Mouse (Mus musculus): ENCODE measurements around the gene Hdac1.

Gene Hdac1

DNA sequence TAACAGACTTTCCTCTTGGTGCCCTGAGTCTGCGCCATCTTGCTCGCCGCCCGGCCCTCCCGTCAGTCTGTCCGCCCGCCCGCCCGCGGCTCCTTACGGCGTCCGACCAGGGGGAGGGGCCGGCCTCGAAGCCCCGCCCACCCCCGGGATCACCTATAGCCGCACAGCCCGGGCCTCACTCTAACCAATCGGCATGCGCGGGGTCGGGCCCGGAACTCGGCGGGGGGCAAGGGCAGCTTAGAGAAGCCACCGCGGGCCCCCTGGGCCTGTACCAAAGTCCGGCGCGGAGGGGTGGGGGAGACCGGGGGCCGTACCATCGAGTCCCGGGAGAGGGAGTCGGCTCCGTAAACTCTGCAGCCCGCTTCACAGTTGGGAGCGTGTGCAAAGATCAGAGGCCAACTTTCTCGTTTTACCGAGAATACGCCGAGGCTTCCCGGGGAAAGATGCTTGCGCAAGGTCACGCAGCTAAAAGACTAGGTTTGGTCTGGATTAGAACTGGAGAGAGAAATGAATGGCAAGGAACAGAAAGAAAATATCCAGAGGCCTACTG lies at the start of gene Hdac1:
Gene Hdac1 (minus strand): TSS at position 122 of the 550 bp plus-strand sequence.
- DNase-seq (ENCODE audit: low spot score), result peak; percentile 98

- DNase-seq (ENCODE audit: low spot score), result no peak
Observed at GRCm38 (mm10) chr4:129588865-129589264, 46.4 kb upstream of the Hdac1 start.

DNA sequence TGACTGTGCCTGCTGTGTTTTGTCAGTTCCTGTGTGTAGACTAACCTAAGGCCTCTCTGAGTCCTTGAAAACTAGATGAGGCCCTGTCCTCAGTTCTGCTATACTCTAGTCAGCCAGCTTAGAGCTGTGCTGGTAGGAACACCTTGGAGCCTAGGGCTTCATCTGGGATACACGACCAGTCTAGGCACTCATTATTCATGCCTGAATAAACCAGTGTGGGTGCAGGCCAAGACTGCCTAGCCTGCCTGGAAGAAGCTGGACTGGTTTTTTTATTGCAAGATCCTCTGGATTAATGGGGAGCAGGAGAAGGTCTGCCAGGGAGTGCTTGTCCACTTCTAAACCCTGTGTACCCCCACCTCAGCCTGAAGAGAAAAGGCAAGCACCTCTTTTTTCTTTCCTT lies 44.4 kb upstream of the Hdac1 start:
- no peak for DNase-seq (ENCODE audit: low spot score)

GRCm38 (mm10) chr4:129585773-129586172 lies 43.3 kb upstream of the Hdac1 start:
- DNase-seq (ENCODE audit: low spot score), result no peak

- peak; percentile 64 for DNase-seq (ENCODE audit: low spot score)
Observed at GRCm38 (mm10) chr4:129584884-129585608, 42.5 kb upstream of the Hdac1 start.

DNA sequence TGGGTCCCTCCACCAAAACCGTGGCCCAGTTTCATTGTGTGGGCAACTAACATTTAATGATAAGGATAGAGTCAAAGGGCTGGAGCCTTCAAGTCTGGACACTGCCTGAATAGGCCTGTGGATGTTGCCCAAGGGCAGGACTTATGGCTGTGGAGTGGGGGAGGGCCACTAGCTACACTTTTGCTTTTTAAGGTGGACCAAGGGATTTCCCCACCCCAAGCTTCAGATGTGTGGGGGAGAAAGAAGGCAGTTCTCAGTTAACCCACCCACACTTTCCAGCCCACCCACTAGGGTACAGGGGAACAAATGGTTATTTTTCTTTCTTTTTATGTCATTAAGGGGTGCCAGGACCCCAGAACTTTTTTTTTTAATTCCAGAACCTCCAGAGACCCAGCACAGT lies 41.9 kb upstream of the Hdac1 start:
- DNase-seq (ENCODE audit: low spot score), result no peak

GRCm38 (mm10) chr4:129582251-129582650 lies 39.7 kb upstream of the Hdac1 start:
- DNase-seq (ENCODE audit: low spot score), result no peak

GRCm38 (mm10) chr4:129580347-129580746 lies 37.8 kb upstream of the Hdac1 start:
- DNase-seq (ENCODE audit: low spot score), result no peak

- DNase-seq (ENCODE audit: low spot score), result no peak
Observed at GRCm38 (mm10) chr4:129578466-129578865, 36.0 kb upstream of the Hdac1 start, which contains the start of gene Fam167b. Fam167b (minus strand) TSS chr4:129578549.

GRCm38 (mm10) chr4:129577688-129578087 lies 35.2 kb upstream of the Hdac1 start:
- DNase-seq (ENCODE audit: low spot score), result no peak

DNA sequence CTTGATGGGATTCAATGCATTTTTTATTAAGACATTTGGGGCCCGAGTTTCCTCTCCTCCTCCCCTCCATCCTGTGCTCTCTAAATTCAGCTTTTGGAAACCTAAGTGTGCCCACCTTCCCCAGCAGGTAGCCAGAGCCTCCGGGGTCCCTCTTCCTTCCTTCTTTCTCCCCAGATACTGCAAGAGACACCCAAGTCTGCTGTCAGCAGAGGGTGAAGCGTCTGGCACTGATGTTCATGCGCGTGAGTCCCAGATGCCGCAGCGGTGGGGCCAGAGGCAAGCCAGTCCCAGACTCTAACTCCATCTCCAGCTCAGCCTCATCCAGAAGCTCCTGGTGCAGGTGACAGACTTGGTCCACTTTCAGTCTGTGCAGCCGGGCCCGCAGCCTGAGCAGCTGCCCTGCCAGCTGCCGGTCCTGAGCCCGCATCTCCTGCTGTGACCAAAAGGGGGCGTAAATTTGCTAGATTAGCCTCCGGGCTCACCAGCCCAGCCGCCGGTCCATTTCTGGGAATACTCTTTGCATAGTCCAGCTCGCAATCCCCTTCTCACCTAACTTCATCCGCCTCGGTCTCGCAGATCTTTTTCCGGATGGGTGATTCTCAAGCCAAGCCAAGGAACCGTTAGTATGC lies 34.5 kb upstream of the Hdac1 start:
- peak; percentile 37 for DNase-seq (ENCODE audit: low spot score)

DNA sequence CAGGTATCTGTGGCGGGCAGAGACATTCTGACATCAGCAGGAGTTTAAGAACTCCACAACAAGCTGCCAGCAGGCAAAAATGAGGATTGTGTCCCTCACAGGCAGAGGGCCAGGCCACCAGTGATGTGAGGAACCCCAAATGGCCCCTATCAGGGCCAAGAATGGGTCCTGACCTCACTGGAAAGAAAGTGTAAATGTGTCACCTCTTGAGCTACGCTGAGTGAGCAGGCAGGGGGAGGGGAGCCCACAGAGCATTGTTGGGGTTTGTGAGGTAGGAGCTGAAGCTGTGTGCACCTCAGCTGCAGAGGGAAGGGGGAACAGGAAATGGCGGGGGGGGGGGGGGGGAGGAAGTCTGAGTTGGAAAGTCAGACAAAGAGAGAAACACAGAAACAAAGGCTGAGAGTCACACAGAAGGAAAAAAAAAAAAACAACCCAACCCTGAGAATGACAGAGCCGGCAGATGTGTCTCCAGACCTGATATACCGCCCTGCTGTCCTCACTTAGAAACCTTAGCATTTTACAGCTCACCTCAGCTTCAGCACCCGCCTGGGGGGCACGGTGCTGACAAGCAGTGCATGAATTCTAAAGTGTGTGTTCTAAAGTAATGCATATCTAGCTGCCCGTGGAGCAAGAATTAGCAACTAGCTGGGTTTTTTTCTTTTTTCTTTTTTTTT lies 32.8 kb upstream of the Hdac1 start:
- DNase-seq (ENCODE audit: low spot score), result no peak

DNA sequence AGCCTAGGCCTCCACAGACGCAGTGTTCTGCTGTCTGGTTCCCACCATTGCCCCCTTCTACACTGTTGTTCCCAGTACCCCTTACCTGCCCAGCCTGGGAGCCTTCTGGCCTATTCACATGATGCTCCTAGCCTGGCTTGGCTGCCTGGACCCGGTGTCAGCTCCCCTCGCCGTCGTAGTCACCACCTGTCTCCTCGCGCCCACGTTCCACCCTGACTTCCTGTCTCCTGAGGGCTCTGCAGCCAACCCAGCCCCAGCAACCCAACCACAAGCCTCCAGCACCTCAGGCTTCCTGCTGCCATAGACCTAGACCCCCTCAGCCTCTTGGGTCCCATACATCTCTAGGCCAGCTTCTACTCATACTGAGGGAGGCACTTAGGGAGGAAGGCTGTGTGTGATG lies 30.9 kb upstream of the Hdac1 start, which contains the start of gene Lck:
Gene Lck (minus strand): TSS at position 212 of the 400 bp plus-strand sequence.
- DNase-seq (ENCODE audit: low spot score), result no peak

GRCm38 (mm10) chr4:129573093-129573370 lies 30.5 kb upstream of the Hdac1 start:
- no peak for DNase-seq (ENCODE audit: low spot score)

GRCm38 (mm10) chr4:129572236-129573092 lies 30.0 kb upstream of the Hdac1 start:
- no peak for DNase-seq (ENCODE audit: low spot score)

- DNase-seq (ENCODE audit: low spot score), result no peak
Observed at GRCm38 (mm10) chr4:129571551-129572084, 29.1 kb upstream of the Hdac1 start.

GRCm38 (mm10) chr4:129570028-129570427 lies 27.5 kb upstream of the Hdac1 start:
- DNase-seq (ENCODE audit: low spot score), result no peak

GRCm38 (mm10) chr4:129568366-129568765 lies 25.9 kb upstream of the Hdac1 start:
- DNase-seq (ENCODE audit: low spot score), result no peak

- DNase-seq (ENCODE audit: low spot score), result no peak
Observed at GRCm38 (mm10) chr4:129565139-129565538, 22.6 kb upstream of the Hdac1 start.

DNA sequence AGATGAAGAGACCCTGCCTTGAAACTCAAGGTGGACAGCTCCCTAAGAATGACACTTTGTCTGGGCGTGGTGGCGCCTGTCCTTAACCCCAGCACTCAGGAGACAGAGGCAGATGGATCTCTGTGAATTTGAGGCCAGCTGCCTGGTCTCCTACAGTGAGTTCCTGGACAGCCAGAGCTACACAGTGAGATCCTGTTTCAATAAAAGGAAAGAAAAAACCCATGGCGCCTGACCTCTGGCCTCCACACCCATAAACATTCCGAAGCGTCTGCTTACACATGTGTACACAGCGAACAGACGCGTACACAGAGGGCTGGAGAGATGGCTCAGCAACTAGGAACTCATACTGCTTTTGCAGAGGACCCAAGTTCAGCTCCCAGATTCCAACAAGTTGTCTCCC lies 21.2 kb upstream of the Hdac1 start:
- DNase-seq (ENCODE audit: low spot score), result no peak

GRCm38 (mm10) chr4:129561184-129561583 lies 18.7 kb upstream of the Hdac1 start:
- no peak for DNase-seq (ENCODE audit: low spot score)

Measured in ovary, adult 18-20 months (tissue).